Mouse (Mus musculus) intestine, embryonic 14.5 days (tissue): ENCODE results near the gene Hmgb2. TPM values are rescaled to one million over a fixed set of nuclear protein-coding genes. Genes with fewer than 3 reads are reported as not detected.
A peak's percentile ranks its signal among the peaks of the same experiment; 100 is the strongest.

ENCODE experiments used
- ATAC-seq: fragments of 200-750 bp; cut with Nextera tagmentation; replicated peaks from 2 replicates; pipeline ENCODE4 v1.8.0; 2017; ENCODE audit warnings: low read depth, moderate number of reproducible peaks, moderate TSS enrichment, moderate library complexity; ENCODE audit not compliant: low FRiP score, low TSS enrichment
- DNase-seq: peaks from one replicate; pipeline ENCODE4 v3.0.0-alpha.2; 2018; ENCODE audit warnings: low spot score
- H3K27ac ChIP-seq: fragments of 300-500 bp; sonication (generic); 2 replicates; pipeline ENCODE4 v1.5.1; 2014; ENCODE audit warnings: low read depth, mild to moderate bottlenecking, control low read depth
- H3K27me3 ChIP-seq: fragments of 300-500 bp; sonication (generic); replicated peaks from 2 replicates; pipeline ENCODE4 v1.6.1; 2014; ENCODE audit warnings: low read length, control low read depth; ENCODE audit not compliant: control insufficient read depth, insufficient read depth
- H3K36me3 ChIP-seq: fragments of 300-500 bp; sonication (generic); 2 replicates; pipeline ENCODE4 v1.6.1; 2014; ENCODE audit warnings: low read length, control low read depth; ENCODE audit not compliant: control insufficient read depth, insufficient read depth
- H3K4me1 ChIP-seq: fragments of 300-500 bp; sonication (generic); replicated peaks from 2 replicates; pipeline ENCODE4 v1.6.1; 2014; ENCODE audit warnings: low read length, control low read depth, mixed read lengths; ENCODE audit not compliant: control insufficient read depth, insufficient read depth
- H3K4me2 ChIP-seq: fragments of 300-500 bp; sonication (generic); 2 replicates; pipeline ENCODE4 v1.6.1; 2014; ENCODE audit warnings: low read length
- H3K4me3 ChIP-seq: fragments of 300-500 bp; sonication (generic); 2 replicates; pipeline ENCODE4 v1.5.1; 2014; ENCODE audit warnings: low read depth, low read length, control low read depth, mixed read lengths
- H3K9ac ChIP-seq: fragments of 300-500 bp; sonication (generic); 2 replicates; pipeline ENCODE4 v1.6.1; 2014; ENCODE audit warnings: mild to moderate bottlenecking, low read length
- H3K9me3 ChIP-seq: fragments of 300-500 bp; sonication (generic); 2 replicates; pipeline ENCODE4 v1.6.1; 2016; ENCODE audit warnings: low read length, control low read depth; ENCODE audit not compliant: control insufficient read depth
- WGBS: fragments of 180-500 bp; shearing (Covaris S2); extraction: QIAGEN DNeasy Blood & Tissue Kit; methylation state at CpG from one replicate; pipeline ENCODE4 v1.1.7; 2014; 5-methylcytosine and 5-hydroxymethylcytosine counted together
- polyA plus RNA-seq: library from polyadenylated mRNA; unstranded; fragments of >200 nt; fragmentation: Nextera tagmentation; extraction: Ambion mirVana; gene quantifications from 2 replicates; pipeline ENCODE4 v1.2.1, GENCODE M21; 2014

The Hmgb2 gene
- polyA plus RNA-seq, 1 experiment from 2014 or later: 378 TPM

GRCm38 (mm10) chr8:57486491-57487440 lies 24.9 kb upstream of the Hmgb2 start:
- Histone ChIP-seq H3K27me3 (no peaks in the 10 kb centered on the region), H3K4me3 (peak overlapping the region; percentile 90), H3K9me3 (no peaks in the 10 kb centered on the region), H3K4me2 (peak overlapping the region; percentile 71), H3K9ac (peak overlapping the region; percentile 88), H3K27ac (peak overlapping the region; percentile 93), H3K4me1 (peaks cover 9% of the 10 kb centered on the region), H3K36me3 (peaks cover 15% of the 10 kb centered on the region)
- ATAC-seq: peak; percentile 60
- WGBS: under 1% methylated on average over 54 of the region's 54 CpGs
- peak; percentile 85 for DNase-seq

DNA sequence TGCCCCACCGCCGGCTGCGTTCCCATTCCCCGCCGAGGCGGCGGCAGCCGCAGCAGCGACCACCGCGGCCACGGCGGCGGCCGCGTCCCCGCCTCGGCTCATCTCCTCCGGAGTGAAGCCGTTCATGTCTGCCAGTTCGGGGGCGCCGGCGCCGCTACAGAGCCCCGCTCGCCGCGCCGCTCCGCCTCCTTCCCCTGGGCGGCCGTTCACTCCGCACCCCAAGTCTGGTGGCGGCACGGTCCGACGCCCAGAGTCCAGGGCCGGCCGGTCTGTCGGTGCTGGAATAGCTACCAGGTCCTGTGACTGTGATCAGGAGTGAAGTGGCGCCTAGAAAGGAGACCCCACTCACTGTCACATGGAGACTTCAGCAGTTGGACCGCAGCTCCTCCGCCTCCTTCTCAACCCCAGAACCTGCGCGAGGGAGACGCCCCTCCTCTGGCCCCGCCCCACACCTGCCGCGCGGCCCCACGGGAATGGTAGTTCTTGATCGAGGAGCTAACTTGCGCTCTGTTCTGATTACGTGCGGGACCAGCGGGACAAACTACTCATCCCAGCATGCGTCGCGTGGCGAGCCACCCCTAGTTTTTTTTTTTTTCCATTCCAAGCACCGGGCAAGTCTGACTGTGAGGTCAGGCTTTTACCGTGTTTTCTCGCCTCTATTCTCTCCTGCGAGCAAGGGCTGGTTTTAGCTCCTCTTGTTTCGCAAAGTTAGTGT lies 24.1 kb upstream of the Hmgb2 start, which contains the start of gene Sap30:
Gene Sap30, minus strand, starts transcription at position 420 of the 715 bp plus-strand sequence.
- ATAC-seq: peak; percentile 96
- Histone ChIP-seq H3K27me3 (no peaks in the 10 kb centered on the region), H3K4me1 (peaks cover 9% of the 10 kb centered on the region), H3K4me3 (peak within 1 kb of the TSS; percentile 90), H3K36me3 (peaks cover 7% of the 10 kb centered on the region; the same call in 1 of the 2 replicates), H3K9ac (peak within 1 kb of the TSS; percentile 88), H3K27ac (peak within 1 kb of the TSS; percentile 93), H3K9me3 (no peaks in the 10 kb centered on the region), H3K4me2 (peak within 1 kb of the TSS; percentile 89)
- peak; percentile 99 for DNase-seq
- WGBS: under 1% methylated on average over 66 of the region's 66 CpGs

DNA sequence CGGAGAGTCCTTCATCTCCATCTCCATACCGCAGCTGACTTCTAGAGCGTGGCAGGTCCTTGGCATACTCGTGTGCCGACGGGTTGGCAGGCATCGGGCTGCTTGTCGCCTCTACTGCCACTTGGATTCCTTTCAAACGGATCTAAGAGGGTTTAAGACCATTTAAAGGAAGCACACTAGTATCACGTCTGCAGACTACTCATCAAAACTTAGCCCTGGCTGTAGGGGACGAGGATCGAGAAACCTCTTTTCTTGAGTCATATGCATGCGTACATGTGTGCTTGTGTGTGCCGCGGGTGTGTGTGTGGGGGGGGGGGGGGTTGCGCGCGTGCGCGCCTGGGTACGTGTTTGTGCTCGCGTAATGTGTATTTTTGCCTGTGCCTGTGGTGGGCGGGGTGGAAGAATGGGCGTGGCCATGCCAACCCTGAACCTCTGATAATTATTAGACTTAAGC lies 23.4 kb upstream of the Hmgb2 start:
- peak; percentile 29 for ATAC-seq
- WGBS: under 1% methylated on average over 25 of the region's 25 CpGs
- DNase-seq: peak; percentile 79
- H3K4me2 ChIP-seq: peak overlapping the region; percentile 89
- H3K27ac ChIP-seq: peak overlapping the region; percentile 89
- H3K9ac ChIP-seq: peak overlapping the region; percentile 65
- H3K4me1 ChIP-seq: peaks cover 9% of the 10 kb centered on the region
- 0 out of 2 replicates have a peak, but pooled peaks cover 3% of the 10 kb centered on the region for H3K36me3 ChIP-seq
- H3K27me3 ChIP-seq: no peaks in the 10 kb centered on the region
- no peaks in the 10 kb centered on the region for H3K9me3 ChIP-seq
- H3K4me3 ChIP-seq: peak overlapping the region; percentile 90

GRCm38 (mm10) chr8:57489366-57489765 lies 22.3 kb upstream of the Hmgb2 start:
- no peak overlapping the region for H3K4me2 ChIP-seq
- H3K36me3 ChIP-seq: no peaks in the 10 kb centered on the region
- H3K9ac ChIP-seq: no peak overlapping the region
- no peak for ATAC-seq
- H3K4me1 ChIP-seq: peaks cover 9% of the 10 kb centered on the region
- WGBS: 96% methylated on average over 1 of the region's 1 CpGs
- DNase-seq: no peak
- H3K27me3 ChIP-seq: no peaks in the 10 kb centered on the region
- no peak overlapping the region for H3K4me3 ChIP-seq
- no peak overlapping the region for H3K27ac ChIP-seq
- no peaks in the 10 kb centered on the region for H3K9me3 ChIP-seq

DNA sequence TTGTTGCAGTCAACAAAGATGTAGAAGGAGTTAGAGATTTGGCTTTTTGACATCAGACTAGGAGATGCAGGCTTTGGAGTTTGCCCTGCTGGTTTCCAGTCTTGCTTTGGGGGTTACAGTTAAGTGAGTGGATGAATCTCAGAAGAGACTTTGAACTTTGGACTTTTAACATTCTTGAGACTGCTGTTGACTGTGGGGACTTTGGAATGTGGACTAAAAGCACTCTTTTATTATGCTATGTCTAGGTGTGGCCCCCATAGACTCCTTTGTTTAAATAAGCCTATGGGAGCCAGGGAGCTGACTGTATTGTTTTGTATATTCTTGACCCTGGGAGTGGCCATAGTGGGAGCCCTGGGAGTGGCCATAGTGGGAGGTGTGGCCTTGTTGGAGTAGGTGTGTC lies 21.8 kb upstream of the Hmgb2 start:
- ATAC-seq (0 out of 2 replicates have a peak, but pooled peaks have one; percentile 4), DNase-seq (no peak)
- H3K9ac ChIP-seq: no peak overlapping the region
- H3K4me1 ChIP-seq: peaks cover 9% of the 10 kb centered on the region
- H3K36me3 ChIP-seq: no peaks in the 10 kb centered on the region
- H3K4me2 ChIP-seq: no peak overlapping the region
- H3K27ac ChIP-seq: no peak overlapping the region
- H3K4me3 ChIP-seq: no peak overlapping the region
- H3K9me3 ChIP-seq: no peaks in the 10 kb centered on the region
- no peaks in the 10 kb centered on the region for H3K27me3 ChIP-seq

DNA sequence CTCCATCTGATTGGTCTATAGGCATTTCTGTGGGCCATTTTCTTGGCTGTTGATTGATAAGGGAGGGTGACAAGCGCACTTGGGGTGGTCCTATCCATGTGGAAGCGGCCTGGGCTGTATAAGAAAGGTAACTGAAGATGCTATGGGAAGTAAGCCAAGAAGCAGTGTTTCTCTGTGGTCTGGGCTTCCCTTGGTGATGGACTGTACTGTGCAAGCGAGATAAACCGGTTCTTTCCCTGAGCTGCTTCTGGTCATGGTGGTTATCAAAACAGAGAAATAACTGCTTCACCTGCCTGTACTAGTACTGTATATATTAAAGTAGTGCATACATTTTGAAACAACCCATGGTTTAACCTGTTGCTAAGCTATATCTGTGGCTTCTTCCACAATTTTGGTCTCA lies 19.8 kb upstream of the Hmgb2 start:
- H3K4me1 ChIP-seq: no peaks in the 10 kb centered on the region
- H3K9me3 ChIP-seq: no peaks in the 10 kb centered on the region
- H3K27me3 ChIP-seq: no peaks in the 10 kb centered on the region
- DNase-seq (no peak), ATAC-seq (no peak)
- H3K4me3 ChIP-seq: no peak overlapping the region
- H3K4me2 ChIP-seq: no peak overlapping the region
- H3K27ac ChIP-seq: no peak overlapping the region
- 85% methylated on average over 4 of the region's 4 CpGs for WGBS
- no peak overlapping the region for H3K9ac ChIP-seq
- H3K36me3 ChIP-seq: no peaks in the 10 kb centered on the region

DNA sequence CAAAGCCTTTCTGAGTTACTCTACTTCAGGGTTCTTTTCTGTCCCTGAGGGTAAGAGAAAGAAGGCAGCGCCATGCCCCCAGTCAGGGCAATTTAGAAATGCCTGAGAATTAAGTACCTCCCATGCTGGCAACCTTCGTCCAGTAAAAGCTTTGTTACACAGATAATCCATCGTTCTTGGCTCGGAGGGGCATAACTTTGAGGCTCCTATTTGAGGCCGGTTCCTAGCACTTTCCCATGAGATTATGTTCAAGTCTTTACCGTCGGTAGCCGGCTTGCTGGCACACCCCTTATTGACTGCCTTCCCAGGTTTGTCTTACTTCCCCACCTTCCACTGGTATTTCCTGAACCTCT lies 13.2 kb upstream of the Hmgb2 start:
- Histone ChIP-seq H3K9me3 (no peaks in the 10 kb centered on the region), H3K36me3 (no peaks in the 10 kb centered on the region), H3K4me2 (no peak overlapping the region), H3K4me1 (no peaks in the 10 kb centered on the region), H3K27me3 (no peaks in the 10 kb centered on the region), H3K27ac (no peak overlapping the region), H3K9ac (no peak overlapping the region), H3K4me3 (no peak overlapping the region)
- ATAC-seq (no peak), DNase-seq (no peak)
- WGBS: 67% methylated on average over 8 of the region's 8 CpGs

DNA sequence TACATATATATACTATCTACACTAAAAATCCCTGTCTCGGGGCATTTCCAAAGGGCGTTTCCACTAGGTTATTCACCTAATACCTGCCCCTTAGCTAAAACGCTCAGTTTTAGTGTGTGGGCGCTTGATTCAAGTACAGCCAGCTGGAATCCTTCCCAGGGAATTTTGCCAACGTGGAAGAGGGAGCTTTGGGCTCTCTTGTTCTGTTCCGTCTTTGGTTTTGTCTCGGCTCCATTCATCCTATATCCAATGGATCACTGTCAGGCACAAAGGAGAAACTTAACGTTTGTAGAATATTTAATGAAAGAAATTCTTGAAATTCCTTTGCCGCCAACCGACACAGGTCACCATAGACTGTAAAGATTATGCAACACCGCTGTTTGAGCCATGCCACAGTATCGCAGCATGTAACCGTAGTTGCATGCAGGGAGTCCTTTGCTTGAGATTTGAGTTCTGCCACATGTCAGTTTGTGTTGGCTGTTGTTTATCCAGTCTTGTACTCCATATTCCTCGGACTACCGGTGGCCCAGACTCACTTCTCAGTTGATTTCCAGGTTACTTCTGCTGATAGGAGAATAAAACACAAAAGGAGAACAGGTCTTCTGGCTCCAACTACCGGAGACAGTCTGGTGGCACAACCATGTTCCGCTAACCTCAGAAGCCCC lies 12.7 kb upstream of the Hmgb2 start:
- DNase-seq: peak; percentile 53

More for the DNA sequence above, 12.7 kb upstream of the Hmgb2 start:
- Histone ChIP-seq H3K4me1 (no peaks in the 10 kb centered on the region), H3K4me2 (no peak overlapping the region), H3K9ac (no peak overlapping the region), H3K27me3 (no peaks in the 10 kb centered on the region), H3K9me3 (no peaks in the 10 kb centered on the region), H3K27ac (no peak overlapping the region), H3K4me3 (no peak overlapping the region), H3K36me3 (no peaks in the 10 kb centered on the region)
- ATAC-seq: no peak
- WGBS: 53% methylated on average over 17 of the region's 17 CpGs
